Mouse (Mus musculus) forebrain, postnatal 0 days (tissue): ENCODE measurements around the gene Pm20d1. TPM values are rescaled to one million over a fixed set of nuclear protein-coding genes. Genes with fewer than 3 reads are reported as not detected.

ENCODE experiments used
- ATAC-seq: fragments of 200-750 bp; cut with Nextera tagmentation; 2 replicates; pipeline ENCODE4 v1.8.0; 2017; ENCODE audit warnings: mild to moderate bottlenecking, moderate library complexity
- DNase-seq: peaks from one replicate; pipeline ENCODE4 v3.0.0-alpha.2; 2015
- H3K27ac ChIP-seq: fragments of 300-500 bp; sonication (generic); 2 replicates; pipeline ENCODE4 v1.5.1; 2014; ENCODE audit warnings: low read depth, mild to moderate bottlenecking, antibody characterized with exemption, low read length, moderate library complexity, mixed read lengths
- H3K27me3 ChIP-seq: fragments of 300-500 bp; sonication (generic); 2 replicates; pipeline ENCODE4 v1.6.1; 2014; ENCODE audit warnings: mild to moderate bottlenecking, low read length, mixed read lengths; ENCODE audit not compliant: insufficient read depth
- H3K36me3 ChIP-seq: fragments of 300-500 bp; sonication (generic); 2 replicates; pipeline ENCODE4 v1.6.1; 2014; ENCODE audit warnings: mild to moderate bottlenecking, moderate library complexity; ENCODE audit not compliant: insufficient read depth
- H3K4me1 ChIP-seq: fragments of 300-500 bp; sonication (generic); 2 replicates; pipeline ENCODE4 v1.6.1; 2014; ENCODE audit warnings: antibody characterized with exemption; ENCODE audit not compliant: insufficient read depth
- H3K4me2 ChIP-seq: fragments of 300-500 bp; sonication (generic); 2 replicates; pipeline ENCODE4 v1.6.1; 2014; ENCODE audit warnings: low read depth, mild to moderate bottlenecking, moderate library complexity
- H3K4me3 ChIP-seq: fragments of 300-500 bp; sonication (generic); 2 replicates; pipeline ENCODE4 v1.5.1; 2014; ENCODE audit warnings: low read depth, low read length, mixed read lengths
- H3K9ac ChIP-seq: fragments of 300-500 bp; sonication (generic); 2 replicates; pipeline ENCODE4 v1.6.1; 2014; ENCODE audit warnings: mild to moderate bottlenecking
- H3K9me3 ChIP-seq: fragments of 300-500 bp; sonication (generic); 2 replicates; pipeline ENCODE4 v1.6.1; 2016; ENCODE audit warnings: low read length
- CTCF ChIP-seq: sonication (generic); IDR thresholded peaks from 2 replicates; pipeline ENCODE4 v1.5.1; 2016; ENCODE audit warnings: antibody characterized with exemption, control low read depth, low read depth
- WGBS: fragments of 180-500 bp; shearing (Covaris S2); extraction: QIAGEN DNeasy Blood & Tissue Kit; methylation state at CpG from one replicate; pipeline ENCODE4 v1.1.7; 2014; 5-methylcytosine and 5-hydroxymethylcytosine counted together
- polyA plus RNA-seq: library from polyadenylated mRNA; unstranded; fragments of >200 nt; fragmentation: Nextera tagmentation; extraction: Ambion mirVana; gene quantifications from 2 replicates; pipeline ENCODE4 v1.2.1, GENCODE M21; 2015
- total RNA-seq: library from RNA; depleted of rRNA; stranded (reverse); fragments of >200 nt; gene quantifications from 2 replicates; pipeline ENCODE4 v1.2.3, GENCODE M21; 2014; rRNA removed

The Pm20d1 gene
- total RNA-seq: 0.19 and 0.62 TPM in 2 replicates
- polyA plus RNA-seq: 0.20 and 0.33 TPM in 2 replicates

GRCm38 (mm10) chr1:131797202-131797909 is at the start of gene Pm20d1:
Gene Pm20d1, plus strand, starts transcription at chr1:131797381.
- Histone ChIP-seq H3K27ac (no peak within 1 kb of the TSS), H3K9ac (peak within 1 kb of the TSS; percentile 36; the same call in 1 of the 2 replicates)

GRCm38 (mm10) chr1:131747761-131748160 is 49.4 kb upstream of the Pm20d1 start:
- H3K36me3 ChIP-seq: no peaks in the 10 kb centered on the region
- ATAC-seq (no peak), DNase-seq (no peak)
- no peaks in the 10 kb centered on the region for H3K27me3 ChIP-seq
- no peak for TF ChIP-seq CTCF
- H3K9me3 ChIP-seq: no peaks in the 10 kb centered on the region
- 54% methylated on average over 2 of the region's 2 CpGs for WGBS
- H3K4me1 ChIP-seq: no peaks in the 10 kb centered on the region
- no peak overlapping the region for H3K27ac ChIP-seq
- no peak overlapping the region for H3K4me2 ChIP-seq
- H3K4me3 ChIP-seq: no peak overlapping the region
- no peak overlapping the region for H3K9ac ChIP-seq

More at GRCm38 (mm10) chr1:131797202-131797909, at the start of gene Pm20d1:
- Histone ChIP-seq H3K4me2 (peak within 1 kb of the TSS; percentile 38), H3K4me3 (peak within 1 kb of the TSS; percentile 13; the same call in 1 of the 2 replicates), H3K9me3 (no peaks in the 10 kb centered on the region), H3K36me3 (no peaks in the 10 kb centered on the region), H3K27me3 (no peaks in the 10 kb centered on the region), H3K4me1 (no peaks in the 10 kb centered on the region)
- DNase-seq (no peak), ATAC-seq (peak; percentile 32; the same call in 1 of the 2 replicates)
- 7% methylated on average over 26 of the region's 26 CpGs for WGBS
- TF ChIP-seq CTCF: no peak

- no peak for TF ChIP-seq CTCF
These were observed 48.5 kb upstream of the Pm20d1 start for GRCm38 (mm10) chr1:131748636-131749035.

GRCm38 (mm10) chr1:131749706-131750545 is 47.3 kb upstream of the Pm20d1 start:
- DNase-seq (no peak), ATAC-seq (no peak)
- Histone ChIP-seq H3K4me1 (no peaks in the 10 kb centered on the region), H3K4me2 (no peak overlapping the region), H3K4me3 (no peak overlapping the region), H3K9me3 (no peaks in the 10 kb centered on the region), H3K36me3 (no peaks in the 10 kb centered on the region), H3K9ac (no peak overlapping the region), H3K27me3 (no peaks in the 10 kb centered on the region), H3K27ac (no peak overlapping the region)
- 80% methylated on average over 15 of the region's 15 CpGs for WGBS
- no peak for TF ChIP-seq CTCF

More at GRCm38 (mm10) chr1:131748636-131749035, 48.5 kb upstream of the Pm20d1 start:
- ATAC-seq (no peak), DNase-seq (no peak)
- H3K4me1 ChIP-seq: no peaks in the 10 kb centered on the region
- H3K9me3 ChIP-seq: no peaks in the 10 kb centered on the region
- H3K9ac ChIP-seq: no peak overlapping the region
- H3K36me3 ChIP-seq: no peaks in the 10 kb centered on the region
- no peak overlapping the region for H3K4me3 ChIP-seq
- no peak overlapping the region for H3K4me2 ChIP-seq
- no peaks in the 10 kb centered on the region for H3K27me3 ChIP-seq
- 80% methylated on average over 2 of the region's 2 CpGs for WGBS
- H3K27ac ChIP-seq: no peak overlapping the region

DNA sequence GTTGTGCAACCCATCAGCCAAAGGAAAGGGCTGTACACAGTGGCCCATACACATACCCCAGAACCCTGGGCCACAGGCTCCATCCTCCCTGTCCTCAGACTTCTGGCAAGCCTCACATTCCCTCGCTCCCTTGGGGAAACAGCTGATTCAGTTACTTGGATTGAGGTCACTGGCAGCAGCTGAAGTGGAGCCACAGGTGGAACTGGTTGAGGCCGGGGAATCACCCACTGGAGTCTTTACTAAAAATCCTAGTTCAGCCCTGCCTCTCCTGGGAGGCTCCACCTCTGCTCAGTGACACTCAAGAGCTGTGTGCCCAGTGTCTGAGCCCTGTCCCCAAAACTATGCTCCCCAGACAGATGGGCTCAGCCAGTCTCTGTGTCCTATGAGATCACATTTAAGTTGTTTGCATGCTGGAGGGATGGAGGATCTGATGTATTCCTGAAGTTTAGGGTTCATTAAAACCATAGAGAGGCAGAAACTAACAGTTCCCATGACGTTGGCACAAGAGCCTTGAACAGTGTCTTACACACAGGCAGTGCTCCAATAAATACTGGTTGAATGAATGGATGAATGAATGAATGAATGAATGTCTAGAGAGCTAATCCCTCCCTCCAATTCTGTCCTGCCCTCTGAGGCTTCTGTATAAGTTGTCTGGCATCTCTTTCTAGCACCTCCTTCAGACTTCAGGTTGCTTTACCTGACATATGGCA is 45.8 kb upstream of the Pm20d1 start:
- Histone ChIP-seq H3K27me3 (no peaks in the 10 kb centered on the region), H3K4me3 (no peak overlapping the region), H3K36me3 (no peaks in the 10 kb centered on the region), H3K4me2 (no peak overlapping the region), H3K9me3 (no peaks in the 10 kb centered on the region), H3K4me1 (no peaks in the 10 kb centered on the region), H3K27ac (no peak overlapping the region; the same call in 1 of the 2 replicates), H3K9ac (no peak overlapping the region)
- 57% methylated on average over 3 of the region's 3 CpGs for WGBS
- ATAC-seq: peak; percentile 62
- no peak for TF ChIP-seq CTCF
- DNase-seq: no peak

GRCm38 (mm10) chr1:131751891-131752311 is 45.3 kb upstream of the Pm20d1 start:
- no peaks in the 10 kb centered on the region for H3K27me3 ChIP-seq
- no peak overlapping the region for H3K9ac ChIP-seq
- no peak for TF ChIP-seq CTCF
- H3K4me1 ChIP-seq: no peaks in the 10 kb centered on the region
- H3K9me3 ChIP-seq: no peaks in the 10 kb centered on the region
- H3K4me2 ChIP-seq: 0 out of 2 replicates have a peak overlapping the region, but pooled peaks have one; percentile 3
- peak overlapping the region; percentile 47; the same call in 1 of the 2 replicates for H3K27ac ChIP-seq
- WGBS: 32% methylated on average over 10 of the region's 10 CpGs
- DNase-seq (peak; percentile 66), ATAC-seq (peak; percentile 88)
- H3K4me3 ChIP-seq: no peak overlapping the region
- no peaks in the 10 kb centered on the region for H3K36me3 ChIP-seq
